ENCODE assay signal across 8 mouse cellular contexts in the genomic region with DNA sequence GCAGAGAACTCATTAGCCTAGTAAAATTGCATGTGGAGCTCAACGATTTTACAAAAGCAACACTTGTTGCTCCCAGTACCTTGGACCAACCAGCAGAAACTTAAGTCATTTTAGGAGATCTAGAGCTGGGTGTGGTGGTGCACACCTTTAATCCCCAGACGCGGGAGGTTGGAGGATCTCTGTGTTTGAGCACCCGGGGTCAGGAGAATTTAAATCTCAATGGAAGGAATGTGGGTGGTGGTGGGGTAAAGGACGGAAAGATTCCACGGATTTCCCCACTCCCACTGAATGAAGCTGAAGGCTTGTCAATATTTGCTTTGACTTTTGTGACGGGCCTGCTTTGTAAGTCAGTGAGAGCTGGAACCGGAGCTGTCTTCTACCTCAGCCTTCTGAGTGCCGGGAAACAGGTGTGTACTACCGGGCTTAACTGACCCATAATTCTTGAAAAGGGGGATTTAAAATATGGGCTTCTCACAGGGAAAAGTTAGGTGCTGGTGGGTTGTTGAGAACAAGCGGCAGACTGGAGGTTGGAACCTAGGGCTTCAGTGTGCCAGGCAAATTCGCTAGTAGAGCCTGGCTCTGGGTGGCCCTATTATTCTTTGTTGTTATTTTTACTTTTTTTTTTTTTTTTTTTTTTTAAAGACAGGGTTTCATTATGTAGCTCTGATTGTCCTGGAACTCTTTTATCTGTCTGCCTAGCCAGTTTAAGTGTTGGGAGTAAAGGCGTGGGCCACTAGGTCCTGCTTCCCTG. TPM values are rescaled to one million over a fixed set of nuclear protein-coding genes. Genes with fewer than 3 reads are reported as not detected.
DNase-seq lines count a peak whose midpoint lies in the region; ATAC-seq lines count a peak whose summit lies in the region.

No protein-coding gene starts in this region.

- H3K4me1 ChIP-seq in heart, embryonic 14.5 days (ENCODE audit: control insufficient read depth in 2 of 2, insufficient read depth in 2 of 2, low read length in 2 of 2), result peaks cover 0 to 15% of the 10 kb centered on the region in 2 experiments; a peak in 2 of 4 replicates
- no peaks in the 10 kb centered on the region for H3K4me1 ChIP-seq in embryonic facial prominence, embryonic 11.5 days (ENCODE audit: control insufficient read depth, insufficient read depth, low read length)
- peaks cover 3% of the 10 kb centered on the region; the same call in 1 of the 2 replicates for H3K4me1 ChIP-seq in intestine, embryonic 16.5 days (ENCODE audit: control insufficient read depth, insufficient read depth, low read length)
- H3K4me1 ChIP-seq in neural tube, embryonic 14.5 days (ENCODE audit: control insufficient read depth, insufficient read depth, low read length), result 0 out of 2 replicates have a peak, but pooled peaks cover 6% of the 10 kb centered on the region

- H3K9me3 ChIP-seq in heart, embryonic 14.5 days (ENCODE audit: control insufficient read depth, low read length), result no peaks in the 10 kb centered on the region
- no peaks in the 10 kb centered on the region for H3K9me3 ChIP-seq in embryonic facial prominence, embryonic 11.5 days (replicated peaks; ENCODE audit: control insufficient read depth, low read length)
- no peaks in the 10 kb centered on the region for H3K9me3 ChIP-seq in intestine, embryonic 16.5 days (ENCODE audit: control insufficient read depth, low read length)
- H3K9me3 ChIP-seq in neural tube, embryonic 14.5 days (ENCODE audit: control insufficient read depth, low read length), result no peaks in the 10 kb centered on the region

- no peak for DNase-seq in heart, postnatal 36 days
- DNase-seq in embryonic facial prominence, embryonic 11.5 days (ENCODE audit: low spot score), result no peak
- DNase-seq in gastrocnemius, postnatal 10 days, result no peak
- DNase-seq in urinary bladder, postnatal 14 days (ENCODE audit: low spot score), result no peak
- DNase-seq in adrenal gland, adult 8-10 months, result no peak

- peak overlapping the region; percentile 66 for H3K4me2 ChIP-seq in heart, embryonic 14.5 days (ENCODE audit: low read length)
- no peak overlapping the region; the same call in 1 of the 2 replicates for H3K4me2 ChIP-seq in embryonic facial prominence, embryonic 11.5 days (ENCODE audit: low read depth, low read length)
- peak overlapping the region; percentile 72; the same call in 1 of the 2 replicates for H3K4me2 ChIP-seq in intestine, embryonic 16.5 days (ENCODE audit: low read depth, low read length)
- H3K4me2 ChIP-seq in neural tube, embryonic 14.5 days (ENCODE audit: low read depth, low read length), result peak overlapping the region; percentile 75; the same call in 1 of the 2 replicates

- no peak overlapping the region for H3K27ac ChIP-seq in heart, embryonic 14.5 days (replicated peaks in 1 of 2; ENCODE audit: control insufficient read depth in 1 of 2, insufficient read depth in 1 of 2, low read depth in 2 of 2, low read length in 2 of 2)
- H3K27ac ChIP-seq in embryonic facial prominence, embryonic 11.5 days (replicated peaks; ENCODE audit: low read depth, low read length), result no peak overlapping the region
- no peak overlapping the region for H3K27ac ChIP-seq in intestine, embryonic 16.5 days (ENCODE audit: low read length)
- H3K27ac ChIP-seq in neural tube, embryonic 14.5 days (ENCODE audit: low read depth, low read length), result no peak overlapping the region

- no peak for ATAC-seq in heart, embryonic 14.5 days (ENCODE audit: insufficient number of reproducible peaks, insufficient read depth, low FRiP score, low read depth)
- no peak for ATAC-seq in embryonic facial prominence, embryonic 11.5 days (replicated peaks; ENCODE audit: insufficient number of reproducible peaks, low FRiP score, low TSS enrichment, low read depth)
- ATAC-seq in intestine, embryonic 16.5 days, result no peak
- ATAC-seq in neural tube, embryonic 14.5 days (ENCODE audit: low read depth), result no peak

- WGBS in heart, embryonic 14.5 days, result 66% methylated on average over 13 of the region's 13 CpGs
- WGBS in embryonic facial prominence, embryonic 11.5 days, result 29% methylated on average over 13 of the region's 13 CpGs
- 49% methylated on average over 13 of the region's 13 CpGs for WGBS in intestine, embryonic 16.5 days
- WGBS in neural tube, embryonic 14.5 days, result 22% methylated on average over 13 of the region's 13 CpGs

- H3K27me3 ChIP-seq in heart, embryonic 14.5 days (ENCODE audit: control insufficient read depth, insufficient read depth, low read length), result no peaks in the 10 kb centered on the region
- no peaks in the 10 kb centered on the region for H3K27me3 ChIP-seq in embryonic facial prominence, embryonic 11.5 days (ENCODE audit: control insufficient read depth, insufficient read depth, low read length)
- H3K27me3 ChIP-seq in intestine, embryonic 16.5 days (replicated peaks; ENCODE audit: control insufficient read depth, insufficient read depth, low read length), result no peaks in the 10 kb centered on the region
- H3K27me3 ChIP-seq in neural tube, embryonic 14.5 days (ENCODE audit: control insufficient read depth, insufficient read depth, low read length), result no peaks in the 10 kb centered on the region

- H3K4me3 ChIP-seq in heart, embryonic 14.5 days (ENCODE audit: control insufficient read depth in 1 of 2, insufficient read depth in 1 of 2, low read depth in 1 of 2, low read length in 2 of 2), result 0 out of 4 replicates have a peak overlapping the region, but pooled peaks of 1 of the 2 experiments have one; percentile 99
- H3K4me3 ChIP-seq in embryonic facial prominence, embryonic 11.5 days (ENCODE audit: low read depth, low read length), result peak overlapping the region; percentile 99
- no peak overlapping the region for H3K4me3 ChIP-seq in intestine, embryonic 16.5 days (ENCODE audit: low read length)
- no peak overlapping the region for H3K4me3 ChIP-seq in neural tube, embryonic 14.5 days (ENCODE audit: low read depth, low read length)

- peaks cover 22% of the 10 kb centered on the region for H3K36me3 ChIP-seq in heart, embryonic 14.5 days (ENCODE audit: control insufficient read depth, insufficient read depth, low read length)
- peaks cover 3% of the 10 kb centered on the region for H3K36me3 ChIP-seq in embryonic facial prominence, embryonic 11.5 days (replicated peaks; ENCODE audit: control insufficient read depth, insufficient read depth, low read depth, low read length)
- H3K36me3 ChIP-seq in intestine, embryonic 16.5 days (ENCODE audit: control insufficient read depth, insufficient read depth, low read length), result no peaks in the 10 kb centered on the region; the same call in 1 of the 2 replicates
- H3K36me3 ChIP-seq in neural tube, embryonic 14.5 days (ENCODE audit: control insufficient read depth, insufficient read depth, low read length), result peaks cover 4% of the 10 kb centered on the region; the same call in 1 of the 2 replicates

- H3K9ac ChIP-seq in heart, embryonic 14.5 days (ENCODE audit: low read length), result peak overlapping the region; percentile 98; the same call in 1 of the 2 replicates
- peak overlapping the region; percentile 7; the same call in 1 of the 2 replicates for H3K9ac ChIP-seq in embryonic facial prominence, embryonic 11.5 days (replicated peaks; ENCODE audit: low read length)
- H3K9ac ChIP-seq in intestine, embryonic 16.5 days (ENCODE audit: low read depth, low read length), result no peak overlapping the region
- no peak overlapping the region for H3K9ac ChIP-seq in neural tube, embryonic 14.5 days (replicated peaks; ENCODE audit: low read depth, low read length)

- intact Hi-C loops in heart, postnatal 36 days (cut with DNase I), result loop anchor here (5.0 kb wide), 1 partner anchor 1774 kb away; a partner anchor contains a TSS

RNA-seq across cellular contexts. Expression of a gene that starts 1.2 kb away (rescaled TPM):
- 24.7 and 31.0 TPM in 2 replicates for polyA plus RNA-seq in heart, embryonic 14.5 days (2014; fragmentation: Nextera tagmentation; extraction: Ambion mirVana)
- total RNA-seq in heart, postnatal 36 days (2021), result 10 to 100 TPM; 19.5 to 25.1 TPM
- polyA plus RNA-seq in embryonic facial prominence, embryonic 11.5 days (2014; fragmentation: Nextera tagmentation; extraction: Ambion mirVana), result 47.1 and 52.9 TPM in 2 replicates
- polyA plus RNA-seq in intestine, embryonic 16.5 days (2015; fragmentation: Nextera tagmentation; extraction: Ambion mirVana), result 11.5 and 11.8 TPM in 2 replicates
- 29.6 and 30.3 TPM in 2 replicates for polyA plus RNA-seq in neural tube, embryonic 14.5 days (2014; fragmentation: Nextera tagmentation; extraction: Ambion mirVana)
- total RNA-seq in gastrocnemius, postnatal 10 days (2021), result 10 to 100 TPM in 1 of 2 experiments, 1 to 10 TPM in 1; 9.8 to 15.4 TPM
- 10 to 100 TPM; 30.9 to 46.0 (median 36.6) TPM for total RNA-seq in adrenal gland, adult 8-10 months (2022)

RNA-seq across cellular contexts. Expression of a gene that starts 33.6 kb away (rescaled TPM):
- 2.5 TPM in 2 replicates for polyA plus RNA-seq in heart, embryonic 14.5 days (2014; fragmentation: Nextera tagmentation; extraction: Ambion mirVana)
- total RNA-seq in heart, postnatal 36 days (2021), result 1 to 10 TPM; 1.0 to 1.2 TPM
- 62.9 and 68.6 TPM in 2 replicates for polyA plus RNA-seq in embryonic facial prominence, embryonic 11.5 days (2014; fragmentation: Nextera tagmentation; extraction: Ambion mirVana)
- polyA plus RNA-seq in intestine, embryonic 16.5 days (2015; fragmentation: Nextera tagmentation; extraction: Ambion mirVana), result 2.1 and 2.3 TPM in 2 replicates
- 3.6 and 4.0 TPM in 2 replicates for polyA plus RNA-seq in neural tube, embryonic 14.5 days (2014; fragmentation: Nextera tagmentation; extraction: Ambion mirVana)
- 1 to 10 TPM; 4.5 to 5.2 TPM for total RNA-seq in gastrocnemius, postnatal 10 days (2021)
- total RNA-seq in adrenal gland, adult 8-10 months (2022), result 1 to 10 TPM in 1 of 4 experiments, under 1 TPM in 3; 0.42 to 1.1 (median 0.66) TPM

Comparison
In these comparisons a context has a peak if more than half of its experiments do, and no peak if none do; other contexts are left out.
1. H3K9ac ChIP-seq: peak in heart, embryonic 14.5 days (single experiment) and embryonic facial prominence, embryonic 11.5 days (single experiment); none in intestine, embryonic 16.5 days (single experiment) and neural tube, embryonic 14.5 days (single experiment).
2. RNA of a gene that starts 33.6 kb away (polyA plus RNA-seq): 62.9 to 68.6 TPM in embryonic facial prominence, embryonic 11.5 days; 3.6 to 4.0 TPM in neural tube, embryonic 14.5 days, 2.5 TPM in heart, embryonic 14.5 days and 2.1 to 2.3 TPM in intestine, embryonic 16.5 days; every median in the first group is over 10 times any median in the second.